Mouse (Mus musculus) liver, embryonic 12.5 days (tissue): Measurements from ENCODE around the gene Rps6. TPM values are rescaled to one million over a fixed set of nuclear protein-coding genes. Genes with fewer than 3 reads are reported as not detected.
A peak's percentile ranks its signal among the peaks of the same experiment; 100 is the strongest.

ENCODE experiments used
- ATAC-seq: fragments of 200-750 bp; cut with Nextera tagmentation; 2 replicates; pipeline ENCODE4 v1.8.0; 2017; ENCODE audit warnings: moderate number of reproducible peaks, mild to moderate bottlenecking, moderate library complexity
- H3K27ac ChIP-seq: fragments of 300-500 bp; sonication (generic); 2 replicates; pipeline ENCODE4 v1.5.1; 2016; ENCODE audit warnings: mild to moderate bottlenecking
- H3K27me3 ChIP-seq: fragments of 300-500 bp; sonication (generic); replicated peaks from 2 replicates; pipeline ENCODE4 v1.6.1; 2016; ENCODE audit warnings: mild to moderate bottlenecking, moderate library complexity
- H3K36me3 ChIP-seq: fragments of 300-500 bp; sonication (generic); 2 replicates; pipeline ENCODE4 v1.6.1; 2016; ENCODE audit warnings: mild to moderate bottlenecking, moderate library complexity
- H3K4me1 ChIP-seq: fragments of 300-500 bp; sonication (generic); 2 replicates; pipeline ENCODE4 v1.6.1; 2016
- H3K4me2 ChIP-seq: fragments of 300-500 bp; sonication (generic); 2 replicates; pipeline ENCODE4 v1.6.1; 2016; ENCODE audit warnings: mild to moderate bottlenecking, moderate library complexity
- H3K4me3 ChIP-seq: fragments of 300-500 bp; sonication (generic); 2 replicates; pipeline ENCODE4 v1.5.1; 2016; ENCODE audit warnings: mild to moderate bottlenecking, moderate library complexity
- H3K9ac ChIP-seq: fragments of 300-500 bp; sonication (generic); 2 replicates; pipeline ENCODE4 v1.6.1; 2016; ENCODE audit warnings: mild to moderate bottlenecking, moderate library complexity
- H3K9me3 ChIP-seq: fragments of 300-500 bp; sonication (generic); replicated peaks from 2 replicates; pipeline ENCODE4 v1.6.1; 2016; ENCODE audit warnings: mild to moderate bottlenecking, moderate library complexity
- WGBS: fragments of 180-500 bp; shearing (Covaris S2); methylation state at CpG from one replicate; pipeline ENCODE4 v1.1.7; 2016; ENCODE audit not compliant: insufficient replicate concordance; 5-methylcytosine and 5-hydroxymethylcytosine counted together
- polyA plus RNA-seq: library from polyadenylated mRNA; unstranded; fragments of >200 nt; fragmentation: Nextera tagmentation; extraction: Ambion mirVana; gene quantifications from 2 replicates; pipeline ENCODE4 v1.2.1, GENCODE M21; 2016

Rps6 gene
- polyA plus RNA-seq, 1 experiment from 2014 or later = 734 TPM

- no peak for ATAC-seq
- Histone ChIP-seq H3K36me3 (no peaks in the 10 kb centered on the region), H3K9ac (no peak overlapping the region), H3K27me3 (peaks cover 6% of the 10 kb centered on the region), H3K27ac (no peak overlapping the region), H3K4me3 (no peak overlapping the region), H3K4me1 (peaks cover 9% of the 10 kb centered on the region), H3K9me3 (0 out of 2 replicates have a peak, but pooled peaks cover 3% of the 10 kb centered on the region), H3K4me2 (no peak overlapping the region)
- WGBS = 81% methylated on average over 4 of the region's 4 CpGs
These were observed 24.0 kb upstream of the Rps6 start for GRCm38 (mm10) chr4:86881178-86881577.

GRCm38 (mm10) chr4:86879477-86879876, 22.3 kb upstream of the Rps6 start:
- ATAC-seq = no peak
- Histone ChIP-seq H3K9ac (no peak overlapping the region), H3K4me1 (peaks cover 7% of the 10 kb centered on the region), H3K9me3 (0 out of 2 replicates have a peak, but pooled peaks cover 3% of the 10 kb centered on the region), H3K4me3 (no peak overlapping the region), H3K4me2 (no peak overlapping the region), H3K27me3 (peaks cover 22% of the 10 kb centered on the region), H3K27ac (no peak overlapping the region), H3K36me3 (no peaks in the 10 kb centered on the region)
- WGBS = 80% methylated on average over 2 of the region's 2 CpGs

- 1% methylated on average over 59 of the region's 60 CpGs for WGBS
- Histone ChIP-seq H3K27ac (no peak within 1 kb of the TSS), H3K4me2 (peak within 1 kb of the TSS; percentile 95), H3K36me3 (no peaks in the 10 kb centered on the region), H3K9ac (peak within 1 kb of the TSS; percentile 69), H3K27me3 (peaks cover 49% of the 10 kb centered on the region), H3K9me3 (no peaks in the 10 kb centered on the region), H3K4me1 (peaks cover 15% of the 10 kb centered on the region), H3K4me3 (peak within 1 kb of the TSS; percentile 63)
- ATAC-seq = peak; percentile 92
These were observed 17.1 kb upstream of the Rps6 start, which contains the start of gene Acer2 for GRCm38 (mm10) chr4:86874146-86874847. Gene Acer2, plus strand, starts transcription at chr4:86874396.

- WGBS = 53% methylated on average over 4 of the region's 4 CpGs
- H3K4me1 ChIP-seq = peaks cover 15% of the 10 kb centered on the region
- peaks cover 54% of the 10 kb centered on the region for H3K27me3 ChIP-seq
- ATAC-seq = no peak
- H3K4me2 ChIP-seq = no peak overlapping the region
- H3K4me3 ChIP-seq = no peak overlapping the region
- no peak overlapping the region for H3K27ac ChIP-seq
- no peaks in the 10 kb centered on the region for H3K9me3 ChIP-seq
- no peaks in the 10 kb centered on the region for H3K36me3 ChIP-seq
- H3K9ac ChIP-seq = no peak overlapping the region
These were observed 15.9 kb upstream of the Rps6 start for GRCm38 (mm10) chr4:86873072-86873471.

DNA sequence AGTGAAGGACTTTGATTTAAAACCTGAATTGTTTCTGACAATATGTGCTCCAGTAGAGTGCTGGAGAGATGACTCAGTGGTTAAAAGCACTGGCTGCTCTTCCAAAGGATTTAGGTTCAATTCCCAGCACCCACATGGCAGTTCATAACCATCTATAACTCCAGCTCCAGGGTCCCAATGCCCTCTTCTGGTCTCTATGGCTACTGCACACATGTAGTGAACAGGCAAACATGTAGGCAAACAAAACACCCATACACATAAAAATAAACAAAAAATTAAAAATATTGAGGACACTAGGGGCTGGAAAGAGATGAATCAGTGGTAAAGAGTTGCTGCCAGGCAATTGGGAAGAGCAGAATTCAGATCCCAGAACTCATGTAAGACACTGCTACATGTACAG, 14.8 kb upstream of the Rps6 start:
- Histone ChIP-seq H3K4me3 (no peak overlapping the region), H3K27ac (no peak overlapping the region), H3K9me3 (no peaks in the 10 kb centered on the region), H3K9ac (no peak overlapping the region), H3K36me3 (no peaks in the 10 kb centered on the region), H3K4me1 (peaks cover 15% of the 10 kb centered on the region), H3K4me2 (no peak overlapping the region), H3K27me3 (peaks cover 55% of the 10 kb centered on the region)
- no peak for ATAC-seq

DNA sequence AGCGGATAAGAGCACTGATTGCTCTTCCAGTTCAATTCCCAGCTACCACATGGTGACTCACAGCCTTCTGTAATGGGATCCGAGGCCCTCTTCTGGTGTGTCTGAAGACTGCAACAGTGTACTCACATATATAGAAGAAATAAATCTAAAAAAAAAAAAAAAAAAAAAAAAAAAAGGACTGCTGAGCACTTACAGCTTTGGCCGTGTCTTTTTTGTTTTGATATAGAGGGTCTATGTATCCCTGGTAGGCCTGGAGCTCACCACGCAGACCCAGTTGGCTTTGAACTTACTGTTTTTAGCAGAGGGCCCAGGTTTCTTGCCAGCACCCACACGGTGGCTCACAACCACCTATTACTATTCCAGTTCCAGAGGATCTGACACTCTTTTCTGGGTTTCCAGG, 6.9 kb upstream of the Rps6 start:
- no peak overlapping the region for H3K4me2 ChIP-seq
- no peaks in the 10 kb centered on the region for H3K4me1 ChIP-seq
- H3K9me3 ChIP-seq = no peaks in the 10 kb centered on the region
- no peak overlapping the region for H3K9ac ChIP-seq
- H3K27me3 ChIP-seq = peaks cover 23% of the 10 kb centered on the region
- H3K36me3 ChIP-seq = no peaks in the 10 kb centered on the region
- no peak overlapping the region for H3K4me3 ChIP-seq
- WGBS = 68% methylated on average over 5 of the region's 5 CpGs
- H3K27ac ChIP-seq = no peak overlapping the region
- ATAC-seq = no peak

- H3K4me1 ChIP-seq = peaks cover 24% of the 10 kb centered on the region
- ATAC-seq = no peak
- H3K4me3 ChIP-seq = peak overlapping the region; percentile 97
- 58% methylated on average over 12 of the region's 12 CpGs for WGBS
- H3K4me2 ChIP-seq = peak overlapping the region; percentile 85
- peak overlapping the region; percentile 93 for H3K27ac ChIP-seq
- peak overlapping the region; percentile 99 for H3K9ac ChIP-seq
- peaks cover 31% of the 10 kb centered on the region for H3K36me3 ChIP-seq
- peaks cover 12% of the 10 kb centered on the region; the same call in 1 of the 2 replicates for H3K27me3 ChIP-seq
- no peaks in the 10 kb centered on the region for H3K9me3 ChIP-seq
These were observed 843 bp upstream of the Rps6 start for GRCm38 (mm10) chr4:86858070-86858440.

DNA sequence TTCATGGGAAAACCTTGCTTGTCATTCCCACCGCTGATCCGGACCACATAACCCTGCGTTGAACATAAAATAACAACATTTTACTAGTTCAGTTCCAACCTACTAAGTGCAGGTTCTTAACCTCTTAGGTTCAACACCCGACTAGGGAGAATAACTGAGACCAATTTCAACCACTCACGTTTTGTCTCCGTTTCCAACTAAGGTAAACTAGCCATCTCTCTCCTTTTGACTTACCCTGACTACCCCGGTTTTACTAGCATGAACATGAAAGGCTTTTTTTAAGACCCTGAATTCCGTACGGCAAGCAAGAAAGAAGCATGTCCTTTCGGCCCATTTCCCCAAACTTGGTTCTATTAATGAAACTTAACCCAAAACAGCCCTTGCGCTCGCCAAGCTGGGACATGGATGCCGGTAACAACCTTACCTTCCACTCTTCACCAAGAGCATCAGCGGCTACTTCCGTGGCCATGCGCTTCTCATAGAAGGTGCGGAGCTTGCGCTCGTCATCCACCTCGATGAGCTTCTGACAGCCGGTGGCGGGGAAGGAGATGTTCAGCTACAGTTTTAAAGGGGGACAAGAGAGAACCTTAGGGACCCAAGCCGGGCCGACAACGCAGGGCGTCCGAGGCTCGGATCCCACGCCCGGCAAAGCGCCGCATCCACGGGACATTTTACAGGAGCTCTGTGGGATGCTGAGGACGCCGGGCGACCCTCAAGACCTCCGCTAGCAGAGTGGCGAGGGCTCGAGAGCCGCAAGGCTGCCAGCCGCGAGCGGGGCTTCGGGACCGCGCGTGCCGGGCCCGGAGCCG, 704 bp downstream of the Rps6 start:
- no peak for ATAC-seq
- H3K27me3 ChIP-seq = 0 out of 2 replicates have a peak, but pooled peaks cover 4% of the 10 kb centered on the region
- no peaks in the 10 kb centered on the region for H3K9me3 ChIP-seq
- peaks cover 43% of the 10 kb centered on the region for H3K36me3 ChIP-seq
- H3K9ac ChIP-seq = peak overlapping the region; percentile 99
- H3K4me2 ChIP-seq = peak overlapping the region; percentile 85
- H3K27ac ChIP-seq = peak overlapping the region; percentile 93
- H3K4me1 ChIP-seq = peaks cover 25% of the 10 kb centered on the region
- WGBS = under 1% methylated on average over 50 of the region's 50 CpGs
- H3K4me3 ChIP-seq = peak overlapping the region; percentile 97

- no peak overlapping the region; the same call in 1 of the 2 replicates for H3K27ac ChIP-seq
- 59% methylated on average over 4 of the region's 4 CpGs for WGBS
These were observed 4.2 kb downstream of the Rps6 start for GRCm38 (mm10) chr4:86852813-86853590.

DNA sequence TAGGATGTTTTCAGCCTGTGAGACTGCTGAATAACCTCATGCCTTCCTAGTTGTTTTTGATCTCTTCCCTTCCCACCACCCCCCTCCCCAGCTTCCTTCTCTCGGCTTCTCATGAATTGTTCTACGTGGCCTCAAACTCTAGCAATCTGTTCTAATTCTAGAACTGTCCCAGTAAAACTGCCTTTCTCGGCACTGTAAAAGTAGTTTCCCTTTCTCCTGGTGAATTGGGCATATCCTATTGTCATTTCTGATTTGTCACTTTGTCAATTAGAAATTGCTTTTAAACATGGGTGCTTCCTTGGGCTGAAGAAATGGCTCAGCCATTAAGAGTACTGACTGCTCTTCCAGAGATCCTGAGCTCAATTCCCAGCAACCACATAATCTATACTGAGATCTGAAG, 5.2 kb downstream of the Rps6 start:
- peaks cover 63% of the 10 kb centered on the region for H3K36me3 ChIP-seq
- no peak for ATAC-seq
- 37% methylated on average over 3 of the region's 3 CpGs for WGBS

More at GRCm38 (mm10) chr4:86852813-86853590, 4.2 kb downstream of the Rps6 start:
- Histone ChIP-seq H3K4me3 (no peak overlapping the region), H3K27me3 (no peaks in the 10 kb centered on the region), H3K4me2 (no peak overlapping the region), H3K9ac (no peak overlapping the region), H3K9me3 (no peaks in the 10 kb centered on the region), H3K4me1 (peaks cover 22% of the 10 kb centered on the region), H3K36me3 (peaks cover 55% of the 10 kb centered on the region)
- no peak for ATAC-seq

DNA sequence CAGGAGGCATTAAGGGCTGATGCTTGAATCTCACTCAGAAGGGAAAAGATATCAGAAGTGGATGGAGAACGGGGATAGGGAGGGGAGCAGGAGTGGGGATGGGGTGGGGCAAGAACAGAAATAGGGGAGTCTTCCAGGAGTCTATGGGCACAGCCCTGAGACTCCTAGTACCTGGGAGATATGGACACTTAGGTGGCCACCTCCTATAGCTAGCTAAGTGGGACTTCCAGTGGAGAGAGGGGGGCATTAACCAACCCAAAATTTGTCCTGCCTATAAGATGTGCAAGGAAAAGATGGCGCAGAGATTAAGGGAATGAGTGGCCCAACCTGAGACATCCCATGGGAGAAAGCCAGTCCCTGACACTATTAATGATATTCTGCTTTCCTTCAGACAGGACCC, 5.9 kb downstream of the Rps6 start:
- no peak; the same call in 1 of the 2 replicates for ATAC-seq
- Histone ChIP-seq H3K4me2 (no peak overlapping the region), H3K9ac (no peak overlapping the region), H3K4me1 (peaks cover 18% of the 10 kb centered on the region), H3K27me3 (no peaks in the 10 kb centered on the region), H3K9me3 (no peaks in the 10 kb centered on the region), H3K36me3 (peaks cover 65% of the 10 kb centered on the region), H3K4me3 (no peak overlapping the region), H3K27ac (peak overlapping the region; percentile 45; the same call in 1 of the 2 replicates)
- WGBS = 61% methylated on average over 2 of the region's 2 CpGs

More for the DNA sequence above, 5.2 kb downstream of the Rps6 start:
- Histone ChIP-seq H3K4me2 (no peak overlapping the region), H3K9ac (no peak overlapping the region), H3K27me3 (no peaks in the 10 kb centered on the region), H3K4me1 (peaks cover 18% of the 10 kb centered on the region), H3K4me3 (no peak overlapping the region), H3K27ac (peak overlapping the region; percentile 45; the same call in 1 of the 2 replicates), H3K9me3 (no peaks in the 10 kb centered on the region)
